Mouse (Mus musculus) G1E (cell line): Measurements from ENCODE around the gene Ptpra.

ENCODE experiments used
- CTCF ChIP-seq: IDR thresholded peaks from 2 replicates; pipeline ENCODE4 v1.5.1; 2012; ENCODE audit warnings: low read depth, low read length, inconsistent platforms, mixed read lengths
- GATA1 ChIP-seq: IDR thresholded peaks from 2 replicates; pipeline ENCODE4 v1.6.1; 2012; ENCODE audit warnings: borderline replicate concordance, low read length, inconsistent platforms, mixed read lengths
- POLR2AphosphoS5 ChIP-seq: IDR thresholded peaks from 2 replicates; pipeline ENCODE4 v1.6.1; 2012; ENCODE audit warnings: low read depth, low read length, inconsistent platforms; ENCODE audit not compliant: insufficient replicate concordance
- TAL1 ChIP-seq: conservative IDR thresholded peaks from 2 replicates; pipeline ENCODE4 v1.6.1; 2012; ENCODE audit warnings: low read depth, low read length, inconsistent platforms, mixed read lengths

DNA sequence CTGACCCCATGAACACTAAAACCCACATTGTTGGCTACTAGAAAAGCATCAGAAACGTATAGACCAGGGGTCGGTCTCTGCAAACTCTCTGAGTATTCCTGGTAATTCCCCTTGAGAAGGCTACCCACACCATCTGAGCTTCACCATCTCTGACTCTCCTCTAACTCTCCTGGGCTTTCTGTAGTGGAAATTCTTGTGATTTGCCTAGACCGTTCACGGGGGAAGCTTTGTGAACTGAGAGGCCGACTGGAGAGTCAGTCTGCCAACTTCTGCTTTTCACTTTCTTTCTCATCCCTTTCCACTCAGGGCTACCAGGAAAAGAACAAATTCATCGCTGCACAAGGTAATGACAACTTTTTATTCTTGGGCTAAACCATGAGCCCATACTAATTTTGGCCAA, 84.9 kb downstream of the Ptpra start:
- TF ChIP-seq CTCF (no peak), GATA1 (no peak), POLR2AphosphoS5 (no peak), TAL1 (no peak)
